Mouse (Mus musculus) CH12F3 (cell line): ENCODE measurements around the gene Fam210b.

Experiments used
- in situ Hi-C: fragments of 300-500 bp; cut with MboI; formaldehyde crosslinking; loops from 2 replicates; pipeline ENCODE4 v1.14.3; 2020; ENCODE audit warnings: low sequenced_read_pairs

Fam210b gene

GRCm38 (mm10) chr2:172349776-172350175 lies 4.4 kb downstream of the Fam210b start:
- in situ Hi-C loops = no loop called here

GRCm38 (mm10) chr2:172350773-172351172 lies 5.4 kb downstream of the Fam210b start:
- in situ Hi-C loops = no loop called here

GRCm38 (mm10) chr2:172353218-172353617 lies 7.9 kb downstream of the Fam210b start:
- in situ Hi-C loops = no loop called here

DNA sequence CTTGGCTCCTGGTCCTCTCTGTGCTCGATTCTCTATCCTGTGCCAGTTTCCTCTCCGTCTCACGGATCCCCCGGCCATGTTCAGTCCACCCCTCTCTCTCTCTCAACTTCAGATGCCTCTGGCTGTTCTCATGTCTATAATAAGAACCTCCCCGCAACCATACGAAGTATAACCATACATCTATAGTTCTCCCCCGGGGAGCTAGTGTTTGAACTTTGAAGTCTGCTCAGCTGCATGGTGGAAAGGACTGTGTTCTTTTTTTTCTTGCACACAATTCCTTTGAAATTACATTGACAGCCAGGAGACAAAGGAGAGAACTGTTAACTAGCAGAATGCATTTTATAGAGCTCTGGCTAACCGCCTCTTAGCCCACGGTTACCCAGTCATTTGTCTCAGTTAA lies 9.4 kb downstream of the Fam210b start:
- in situ Hi-C loops = no loop called here

DNA sequence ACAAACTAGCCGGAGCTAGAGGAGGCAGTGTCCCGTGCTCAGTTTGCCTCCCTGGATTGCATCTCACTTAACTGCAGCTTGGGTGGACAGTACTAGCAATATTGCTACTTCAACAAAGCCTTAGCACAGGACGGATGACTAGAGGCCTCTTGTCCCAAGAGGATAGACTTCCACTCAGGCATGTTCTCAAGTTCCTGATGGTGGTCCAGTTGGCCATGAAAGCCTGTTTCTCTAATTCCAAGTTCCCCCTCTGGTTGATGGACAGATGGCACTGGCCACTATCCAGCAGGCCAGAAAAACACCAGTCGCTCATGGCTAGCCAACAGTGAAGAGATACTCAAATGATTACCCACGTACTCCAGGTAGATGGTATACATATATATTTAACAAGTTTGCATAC lies 10.5 kb downstream of the Fam210b start:
- in situ Hi-C loops = no loop called here

GRCm38 (mm10) chr2:172363176-172363575 lies 17.8 kb downstream of the Fam210b start:
- in situ Hi-C loops = no loop called here

DNA sequence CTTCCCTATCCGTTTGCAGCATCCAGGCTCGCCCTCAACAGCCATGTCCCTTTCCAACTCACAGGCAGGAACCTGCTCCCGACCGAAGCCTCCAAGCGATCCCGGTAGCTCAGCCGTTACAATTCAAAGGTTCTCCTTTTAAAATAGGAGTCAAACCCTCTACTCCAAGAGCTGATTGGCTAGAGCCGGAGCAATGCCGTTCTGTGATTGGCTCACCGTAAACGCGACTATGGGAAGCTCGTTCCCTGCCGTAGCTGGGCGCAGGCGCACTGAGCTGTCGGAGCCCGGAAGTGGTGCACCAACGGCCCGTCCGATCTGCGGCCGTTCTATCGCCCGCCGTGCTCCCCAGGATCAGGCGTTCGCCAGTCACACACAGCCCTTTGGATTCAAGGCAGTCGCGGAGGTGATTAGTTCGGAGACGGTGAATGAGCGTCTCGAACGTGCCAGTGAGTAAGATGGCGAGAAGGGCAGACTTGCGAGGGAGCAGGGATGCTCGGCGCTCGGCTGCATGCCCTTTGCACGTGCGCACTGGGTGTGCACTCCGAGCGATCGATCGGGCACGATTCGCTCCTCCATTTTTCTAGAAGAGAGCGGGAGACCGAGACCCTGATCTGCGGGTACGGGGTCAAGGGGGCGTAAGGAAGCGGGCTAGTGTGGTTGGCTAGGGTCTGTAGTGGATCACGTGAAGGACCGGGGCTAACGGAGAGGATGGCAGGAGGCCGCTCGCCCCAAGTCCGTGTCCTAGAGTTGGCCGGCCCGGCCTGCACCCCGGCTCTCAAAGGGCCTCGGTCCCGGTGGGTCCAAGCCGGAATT lies 25.3 kb downstream of the Fam210b start, which contains the start of the genes Aurka and Cstf1:
Aurka (minus strand) TSS at position 125 of the 813 bp plus-strand sequence.
Cstf1 (plus strand) TSS at position 271 of the 813 bp plus-strand sequence.
- in situ Hi-C loops = loop anchor here (10.0 kb wide), 1 partner anchor 74 kb away; the partner anchor contains the start of gene Rtf2

DNA sequence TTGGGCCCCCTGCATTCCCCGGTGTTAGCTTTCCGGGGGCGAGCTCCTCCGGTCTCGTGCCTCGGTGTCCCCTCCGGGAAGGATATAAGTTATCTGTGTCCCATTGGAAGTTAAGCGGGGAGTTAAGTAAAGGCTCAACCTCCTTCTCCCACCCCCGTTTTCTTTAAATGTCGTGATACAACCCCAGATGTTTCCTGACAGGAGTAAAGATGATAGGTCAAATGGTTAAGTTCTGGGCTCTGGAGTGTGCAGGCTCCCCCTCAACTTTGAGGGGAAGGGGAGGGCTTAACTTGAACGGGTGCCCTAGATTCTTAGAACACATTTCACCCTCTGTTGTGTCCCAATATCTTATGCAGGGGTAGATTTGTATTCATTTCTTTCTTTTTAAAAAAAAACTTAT lies 25.9 kb downstream of the Fam210b start:
- in situ Hi-C loops = loop anchor here (10.0 kb wide), 1 partner anchor 74 kb away; the partner anchor contains the start of gene Rtf2

DNA sequence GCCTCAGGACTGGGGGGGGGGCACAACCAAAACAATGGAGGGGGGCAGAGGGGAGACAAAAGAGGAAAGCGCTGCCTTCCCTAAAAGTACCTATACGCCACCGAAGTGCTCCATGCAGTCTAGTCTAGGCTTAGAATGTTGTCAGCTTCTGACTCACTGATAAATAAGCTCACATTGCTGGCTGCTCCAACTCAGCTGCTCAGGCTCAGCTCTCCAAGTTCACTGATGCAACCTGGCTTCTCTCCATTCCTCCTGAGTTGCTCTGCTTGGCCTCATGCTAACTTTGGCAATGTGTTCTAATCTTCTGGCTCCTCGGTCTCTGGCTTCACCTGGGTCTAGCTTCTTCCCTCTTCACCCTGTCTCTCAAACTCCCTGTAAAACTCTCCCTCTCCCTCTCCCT lies 31.2 kb downstream of the Fam210b start:
- in situ Hi-C loops = loop anchor here (10.0 kb wide), 1 partner anchor 68 kb away; the partner anchor contains the start of gene Rtf2

GRCm38 (mm10) chr2:172376999-172377515 lies 31.7 kb downstream of the Fam210b start:
- in situ Hi-C loops = loop anchor here (10.0 kb wide), 1 partner anchor 68 kb away; the partner anchor contains the start of gene Rtf2

- in situ Hi-C loops = loop anchor here (10.0 kb wide), 1 partner anchor 66 kb away; the partner anchor contains the start of gene Rtf2
Observed at GRCm38 (mm10) chr2:172378332-172378731, 33.0 kb downstream of the Fam210b start.

DNA sequence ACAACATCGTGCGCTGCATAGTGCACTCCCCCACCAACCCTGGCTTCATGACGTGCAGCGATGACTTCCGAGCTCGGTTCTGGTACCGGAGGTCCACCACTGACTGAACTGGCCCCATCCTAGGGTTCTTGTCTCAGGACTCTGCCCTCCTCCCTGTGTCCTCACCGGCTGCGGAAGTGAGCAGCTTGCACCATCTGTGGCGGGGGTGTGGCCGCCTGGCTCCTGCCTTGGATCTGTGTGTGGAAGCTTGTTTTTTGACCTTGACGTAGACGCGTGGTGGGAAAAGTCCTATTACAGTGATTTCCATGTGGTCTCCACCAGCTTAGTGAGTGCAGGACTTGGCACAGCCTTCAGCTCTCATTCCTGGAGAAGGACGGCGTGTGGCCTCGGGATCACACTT lies 35.1 kb downstream of the Fam210b start:
- in situ Hi-C loops = no loop called here

DNA sequence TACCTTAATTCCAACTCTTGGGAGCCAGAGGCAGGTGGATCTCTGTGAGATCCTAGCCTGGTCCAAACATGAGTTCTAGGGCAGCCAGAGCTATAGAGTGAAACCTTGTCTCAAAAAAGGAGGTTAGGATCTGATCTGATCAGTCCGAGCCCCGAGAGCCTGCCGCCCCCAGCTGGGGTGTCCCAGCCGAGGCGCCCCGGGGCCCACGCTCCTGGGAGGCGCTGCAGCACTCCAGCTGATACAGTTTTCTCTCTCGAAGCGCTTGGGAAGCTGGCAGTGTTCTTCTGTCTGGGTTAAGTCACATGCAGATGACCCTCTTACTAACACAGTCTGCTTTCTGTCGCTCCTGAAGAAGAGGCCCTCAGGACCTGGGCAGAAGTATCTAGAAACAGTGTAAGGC lies 36.0 kb downstream of the Fam210b start:
- in situ Hi-C loops = no loop called here

- in situ Hi-C loops = no loop called here
Observed at GRCm38 (mm10) chr2:172381898-172382297, 36.5 kb downstream of the Fam210b start.

DNA sequence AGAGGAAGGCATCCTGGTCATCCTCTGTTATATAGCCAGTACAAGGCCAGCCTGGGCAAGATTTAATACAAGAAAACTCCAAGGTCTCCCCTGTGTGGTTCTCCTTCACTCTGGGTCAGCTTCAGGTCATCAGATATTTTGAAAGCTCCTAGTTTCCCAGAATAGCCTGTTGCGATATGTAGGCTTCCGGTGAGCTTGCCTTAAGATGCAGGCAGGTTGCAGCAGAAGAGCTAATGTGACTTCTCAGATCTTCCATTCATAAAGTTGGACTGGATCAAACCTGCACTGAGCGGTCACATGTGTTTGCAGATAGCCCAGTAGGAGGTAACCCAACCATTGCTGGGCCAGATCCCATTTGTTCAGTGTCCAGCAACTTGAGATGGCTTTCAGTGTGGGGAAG lies 39.4 kb downstream of the Fam210b start:
- in situ Hi-C loops = no loop called here

DNA sequence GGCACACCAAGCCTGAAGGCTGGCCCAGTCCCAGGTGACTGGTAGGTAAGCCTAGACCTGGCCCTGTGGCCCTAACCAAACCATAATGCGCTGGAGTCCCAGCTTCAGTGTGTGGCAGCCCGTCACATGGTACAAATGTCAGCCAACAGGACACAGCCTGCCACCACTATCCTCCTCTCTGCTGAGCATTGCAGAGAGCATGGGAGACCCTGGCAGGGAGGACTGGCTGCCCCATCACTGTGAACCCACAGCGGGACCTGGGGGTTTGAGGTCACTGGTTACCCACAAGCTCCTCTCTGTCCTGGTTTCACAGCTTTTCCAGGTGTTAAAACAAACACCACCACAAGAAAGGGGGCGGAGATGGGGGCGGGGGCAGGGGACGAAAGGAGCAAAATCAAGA lies 45.0 kb downstream of the Fam210b start:
- in situ Hi-C loops = loop anchor here (5.0 kb wide), 1 partner anchor 47 kb away; no protein-coding TSS in a partner anchor

- in situ Hi-C loops = loop anchor here (5.0 kb wide), 1 partner anchor 45 kb away; no protein-coding TSS in a partner anchor
Observed at GRCm38 (mm10) chr2:172392041-172392521, 46.7 kb downstream of the Fam210b start.

DNA sequence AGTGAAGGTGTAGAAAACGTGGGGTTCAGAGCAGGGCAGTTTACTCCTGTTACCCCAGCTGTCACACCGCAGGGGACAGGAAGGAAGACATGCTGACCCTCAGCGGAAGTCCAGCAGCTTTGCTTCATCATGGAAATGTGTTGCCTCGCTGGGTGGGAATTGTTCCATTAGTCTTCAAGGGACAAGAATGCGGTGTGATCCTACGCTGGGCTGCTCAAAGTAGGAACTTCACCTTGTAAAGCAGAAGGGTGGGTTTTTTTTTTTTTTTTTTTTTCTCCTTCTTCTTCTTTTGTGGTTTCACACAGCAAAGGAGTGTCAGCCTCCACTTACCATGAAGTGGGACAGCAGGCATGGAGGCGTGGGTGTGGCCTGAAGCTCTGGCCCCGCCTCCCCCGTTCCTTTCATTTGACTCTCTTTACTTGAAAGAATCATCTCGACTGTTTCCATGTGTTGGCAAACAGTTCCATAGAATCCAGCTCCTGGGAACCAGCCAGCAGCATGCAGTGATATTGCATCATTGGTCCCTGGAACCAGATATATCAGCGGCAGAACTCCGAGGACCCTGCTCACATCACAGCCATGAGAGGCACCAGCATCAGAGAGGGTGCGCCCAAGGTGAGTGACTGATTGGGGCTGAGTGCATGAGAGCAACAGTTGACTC lies 48.2 kb downstream of the Fam210b start, which contains the start of gene Cass4:
Cass4 (plus strand) TSS at position 404 of the 661 bp plus-strand sequence.
- in situ Hi-C loops = loop anchor here (5.0 kb wide), 1 partner anchor 44 kb away; no protein-coding TSS in a partner anchor

DNA sequence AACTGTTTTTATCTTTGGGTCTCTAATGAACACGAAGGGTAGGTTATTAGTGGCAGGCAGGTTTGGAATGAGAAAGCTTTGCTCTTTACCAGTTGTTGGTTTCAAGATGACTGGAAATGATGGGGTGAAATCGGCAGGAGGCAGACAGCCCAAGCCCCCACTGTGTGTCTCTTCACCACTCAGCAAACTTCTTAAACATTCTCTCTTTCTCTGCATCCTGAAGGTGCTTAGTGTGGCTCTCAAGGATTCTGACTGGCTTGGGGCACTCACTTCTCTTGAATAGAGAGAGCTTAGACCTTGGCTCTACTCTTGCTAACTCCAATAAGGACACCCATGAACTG lies 48.7 kb downstream of the Fam210b start:
- in situ Hi-C loops = loop anchor here (5.0 kb wide), 1 partner anchor 43 kb away; no protein-coding TSS in a partner anchor

DNA sequence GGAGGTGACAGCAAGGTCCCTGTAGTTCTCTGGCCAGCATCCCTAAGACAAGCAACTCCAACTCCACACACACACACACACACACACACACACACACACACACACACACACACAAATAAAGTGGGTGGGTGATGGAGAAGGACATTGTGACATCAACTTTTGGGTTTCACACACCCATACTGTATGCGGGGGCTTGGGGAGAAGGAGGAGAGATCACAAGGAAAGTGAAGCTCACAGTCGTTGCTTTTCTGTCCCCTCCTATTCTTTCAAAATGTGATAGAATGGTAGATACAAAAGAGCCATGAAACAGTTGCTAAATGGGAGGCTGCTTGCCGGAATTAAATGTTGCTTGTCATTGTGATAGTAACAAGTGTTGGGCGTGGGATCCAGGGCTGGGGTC lies 49.3 kb downstream of the Fam210b start:
- in situ Hi-C loops = loop anchor here (5.0 kb wide), 1 partner anchor 43 kb away; no protein-coding TSS in a partner anchor

- in situ Hi-C loops = no loop called here
Observed at GRCm38 (mm10) chr2:172395961-172396360, 50.6 kb downstream of the Fam210b start.
